Mouse (Mus musculus): ENCODE measurements around the gene Ttll8. TPM values are rescaled to one million over a fixed set of nuclear protein-coding genes. Genes with fewer than 3 reads are reported as not detected.

Gene Ttll8
- polyA plus RNA-seq, 1 experiment from 2014 or later, result not detected

DNA sequence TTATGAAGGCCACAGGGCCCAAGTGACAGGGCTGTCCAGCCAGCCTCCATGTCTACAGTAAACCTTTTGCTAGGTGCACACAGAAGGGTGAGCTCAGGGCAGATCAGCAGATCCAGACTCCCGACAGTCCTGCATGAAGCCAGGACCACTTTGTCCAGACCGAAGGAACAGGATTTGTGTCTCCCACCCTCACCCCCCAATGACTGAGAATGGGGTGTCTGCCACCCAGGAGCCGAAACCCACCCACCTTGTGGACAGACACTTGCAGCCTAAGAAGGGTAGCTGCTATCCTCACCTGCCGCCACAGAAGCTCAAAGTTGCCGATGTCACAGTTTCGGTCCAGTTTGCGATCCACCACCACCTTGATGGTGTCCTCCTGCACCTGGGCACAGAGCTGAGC, 39.2 kb downstream of the Ttll8 start:
- Histone ChIP-seq H3K36me3 (replicated peaks; ENCODE audit: control insufficient read depth, insufficient read depth) (no peaks in the 10 kb centered on the region), H3K27ac (no peak overlapping the region), H3K9me3 (ENCODE audit: control insufficient read depth, low read length) (no peaks in the 10 kb centered on the region), H3K27me3 (ENCODE audit: control insufficient read depth, insufficient read depth, low read length) (no peaks in the 10 kb centered on the region), H3K4me3 (replicated peaks; ENCODE audit: low read length) (no peak overlapping the region), H3K9ac (no peak overlapping the region), H3K4me1 (replicated peaks; ENCODE audit: control insufficient read depth, insufficient read depth, low read length) (no peaks in the 10 kb centered on the region), H3K4me2 (replicated peaks) (no peak overlapping the region)
- WGBS, result 97% methylated on average over 7 of the region's 7 CpGs
- ATAC-seq (ENCODE audit: low FRiP score) (no peak), DNase-seq (ENCODE audit: low spot score) (no peak)

DNA sequence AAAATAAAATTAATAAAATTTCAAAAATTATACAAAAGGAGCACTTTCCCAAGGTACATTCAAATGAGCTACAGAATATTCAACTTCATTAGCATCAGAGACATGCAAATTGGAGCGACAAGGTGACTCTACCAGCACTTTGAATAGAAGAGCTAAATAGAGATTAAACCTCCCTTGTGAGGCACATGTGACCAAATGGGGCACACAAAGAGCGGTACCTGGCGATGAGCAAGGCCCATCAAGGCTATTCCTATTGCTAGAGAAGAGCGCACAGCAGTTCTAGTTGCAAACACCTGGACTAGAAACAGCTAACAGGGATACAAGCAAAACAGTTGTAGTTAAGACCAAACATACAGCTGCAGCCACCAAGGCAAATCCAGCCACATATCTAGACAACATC, 47.9 kb downstream of the Ttll8 start:
- ATAC-seq (ENCODE audit: low FRiP score) (no peak), DNase-seq (ENCODE audit: low spot score) (no peak)
- no peaks in the 10 kb centered on the region for H3K36me3 ChIP-seq (replicated peaks; ENCODE audit: control insufficient read depth, insufficient read depth)
- H3K4me2 ChIP-seq (replicated peaks), result no peak overlapping the region
- H3K4me3 ChIP-seq (replicated peaks; ENCODE audit: low read length), result no peak overlapping the region
- H3K27ac ChIP-seq, result no peak overlapping the region
- WGBS, result 67% methylated on average over 4 of the region's 4 CpGs
- H3K4me1 ChIP-seq (replicated peaks; ENCODE audit: control insufficient read depth, insufficient read depth, low read length), result no peaks in the 10 kb centered on the region
- no peaks in the 10 kb centered on the region for H3K9me3 ChIP-seq (ENCODE audit: control insufficient read depth, low read length)
- no peaks in the 10 kb centered on the region for H3K27me3 ChIP-seq (ENCODE audit: control insufficient read depth, insufficient read depth, low read length)
- H3K9ac ChIP-seq, result no peak overlapping the region

DNA sequence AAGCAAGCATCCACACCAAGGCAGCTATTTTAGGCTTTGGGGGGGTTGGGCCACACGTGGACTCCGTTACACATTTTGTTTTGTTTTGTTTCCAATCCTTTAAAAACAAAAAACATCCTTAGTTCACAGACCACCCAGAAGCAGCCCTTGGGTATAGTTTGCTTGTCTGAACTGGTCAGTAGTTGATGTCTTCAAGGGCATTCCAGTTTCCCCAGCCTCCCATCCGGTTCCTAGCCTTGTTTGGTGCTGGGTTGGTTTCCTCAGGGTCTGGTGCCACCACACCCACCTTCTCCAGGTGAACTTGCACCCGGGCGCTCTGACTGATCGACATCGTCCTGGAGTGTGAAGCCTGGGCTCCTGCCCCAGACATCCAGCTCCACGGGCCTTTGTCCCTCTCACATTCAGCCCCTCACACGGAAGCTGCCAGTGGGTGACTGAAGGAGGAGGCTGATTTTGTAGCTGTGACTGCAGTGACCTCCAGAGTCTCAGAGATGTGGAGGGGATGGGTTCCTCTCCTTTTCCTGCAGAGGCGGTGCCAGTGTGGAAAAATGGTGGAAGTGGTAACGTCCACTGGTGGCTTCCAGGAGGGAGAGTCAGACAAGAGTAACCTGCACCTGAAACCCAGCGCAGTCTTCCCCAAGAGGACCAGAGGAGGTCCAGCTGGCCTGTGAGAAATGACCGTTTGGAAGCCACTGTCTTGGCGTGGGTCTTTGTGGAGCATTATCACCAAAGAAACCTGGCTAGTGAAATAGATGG, 50.0 kb downstream of the Ttll8 start:
- ATAC-seq (ENCODE audit: low FRiP score) (no peak), DNase-seq (ENCODE audit: low spot score) (no peak)
- no peaks in the 10 kb centered on the region for H3K27me3 ChIP-seq (ENCODE audit: control insufficient read depth, insufficient read depth, low read length)
- no peak overlapping the region for H3K9ac ChIP-seq
- H3K9me3 ChIP-seq (ENCODE audit: control insufficient read depth, low read length), result no peaks in the 10 kb centered on the region
- no peak overlapping the region for H3K4me2 ChIP-seq (replicated peaks)
- no peaks in the 10 kb centered on the region for H3K4me1 ChIP-seq (replicated peaks; ENCODE audit: control insufficient read depth, insufficient read depth, low read length)
- WGBS, result 84% methylated on average over 14 of the region's 14 CpGs
- no peaks in the 10 kb centered on the region for H3K36me3 ChIP-seq (replicated peaks; ENCODE audit: control insufficient read depth, insufficient read depth)
- no peak overlapping the region for H3K4me3 ChIP-seq (replicated peaks; ENCODE audit: low read length)
- no peak overlapping the region for H3K27ac ChIP-seq

DNA sequence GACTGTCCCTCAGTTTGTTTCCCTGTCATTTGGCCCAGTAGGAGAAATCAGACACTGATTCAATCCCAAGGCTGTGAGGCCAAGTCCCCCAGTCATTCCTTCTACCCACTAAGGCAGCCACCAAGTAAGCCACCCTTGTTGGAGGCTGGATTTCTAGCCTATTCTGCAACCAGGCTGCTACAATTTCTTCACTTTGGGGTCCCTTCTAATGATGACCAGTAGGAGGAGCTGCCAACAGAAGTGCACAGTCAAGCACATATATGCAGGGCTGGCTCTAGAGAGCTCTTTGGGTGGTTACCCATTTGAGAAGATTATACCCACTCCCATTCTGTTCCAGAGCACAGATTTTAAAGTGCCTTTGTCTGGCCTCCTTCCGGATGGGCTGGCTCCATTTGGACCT, 51.1 kb downstream of the Ttll8 start:
- Histone ChIP-seq H3K9ac (no peak overlapping the region), H3K27ac (no peak overlapping the region), H3K9me3 (ENCODE audit: control insufficient read depth, low read length) (no peaks in the 10 kb centered on the region), H3K4me3 (replicated peaks; ENCODE audit: low read length) (no peak overlapping the region), H3K27me3 (ENCODE audit: control insufficient read depth, insufficient read depth, low read length) (no peaks in the 10 kb centered on the region), H3K4me2 (replicated peaks) (no peak overlapping the region), H3K36me3 (replicated peaks; ENCODE audit: control insufficient read depth, insufficient read depth) (no peaks in the 10 kb centered on the region), H3K4me1 (replicated peaks; ENCODE audit: control insufficient read depth, insufficient read depth, low read length) (no peaks in the 10 kb centered on the region)
- DNase-seq (ENCODE audit: low spot score) (no peak), ATAC-seq (ENCODE audit: low FRiP score) (no peak)
- 83% methylated on average over 1 of the region's 1 CpGs for WGBS

DNA sequence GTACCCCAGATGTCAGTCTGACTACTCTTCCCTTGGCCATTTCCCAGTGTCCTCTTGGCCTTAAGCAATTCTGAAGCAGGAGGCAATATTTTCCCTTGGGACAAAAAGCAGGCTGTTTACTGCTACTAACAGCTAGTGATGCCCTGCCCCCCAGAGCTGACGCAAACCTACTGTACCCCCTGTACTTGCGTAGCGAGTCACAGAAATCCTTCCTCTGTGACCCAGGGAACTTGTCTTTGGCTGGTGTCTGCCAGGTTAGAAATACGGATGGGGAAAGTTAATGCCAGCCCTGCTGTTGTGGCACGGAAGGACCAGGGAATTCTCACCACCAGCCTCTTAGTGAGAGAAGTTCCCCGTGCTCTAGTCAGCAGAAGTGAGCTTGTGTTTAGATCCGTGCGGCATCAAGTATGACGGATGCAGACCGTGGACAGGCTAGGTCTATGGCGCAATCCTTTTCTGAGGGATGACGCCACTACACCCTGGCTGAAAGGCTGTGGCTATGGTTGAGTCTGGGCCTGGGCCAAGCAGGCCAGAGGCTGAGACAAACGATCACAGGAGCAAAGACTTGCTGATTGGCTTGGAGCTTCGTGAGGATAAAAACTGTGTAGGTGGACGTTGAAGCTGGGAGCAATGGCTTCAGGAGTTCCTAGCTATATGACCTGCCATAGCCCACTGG, 51.9 kb downstream of the Ttll8 start:
- H3K27ac ChIP-seq, result no peak overlapping the region
- no peak overlapping the region for H3K4me3 ChIP-seq (replicated peaks; ENCODE audit: low read length)
- no peak overlapping the region for H3K9ac ChIP-seq
- 90% methylated on average over 15 of the region's 15 CpGs for WGBS
- ATAC-seq (ENCODE audit: low FRiP score), result no peak
- H3K27me3 ChIP-seq (ENCODE audit: control insufficient read depth, insufficient read depth, low read length), result no peaks in the 10 kb centered on the region
- no peak for DNase-seq (ENCODE audit: low spot score)
- no peaks in the 10 kb centered on the region for H3K36me3 ChIP-seq (replicated peaks; ENCODE audit: control insufficient read depth, insufficient read depth)
- H3K4me1 ChIP-seq (replicated peaks; ENCODE audit: control insufficient read depth, insufficient read depth, low read length), result no peaks in the 10 kb centered on the region
- no peak overlapping the region for H3K4me2 ChIP-seq (replicated peaks)
- no peaks in the 10 kb centered on the region for H3K9me3 ChIP-seq (ENCODE audit: control insufficient read depth, low read length)

DNA sequence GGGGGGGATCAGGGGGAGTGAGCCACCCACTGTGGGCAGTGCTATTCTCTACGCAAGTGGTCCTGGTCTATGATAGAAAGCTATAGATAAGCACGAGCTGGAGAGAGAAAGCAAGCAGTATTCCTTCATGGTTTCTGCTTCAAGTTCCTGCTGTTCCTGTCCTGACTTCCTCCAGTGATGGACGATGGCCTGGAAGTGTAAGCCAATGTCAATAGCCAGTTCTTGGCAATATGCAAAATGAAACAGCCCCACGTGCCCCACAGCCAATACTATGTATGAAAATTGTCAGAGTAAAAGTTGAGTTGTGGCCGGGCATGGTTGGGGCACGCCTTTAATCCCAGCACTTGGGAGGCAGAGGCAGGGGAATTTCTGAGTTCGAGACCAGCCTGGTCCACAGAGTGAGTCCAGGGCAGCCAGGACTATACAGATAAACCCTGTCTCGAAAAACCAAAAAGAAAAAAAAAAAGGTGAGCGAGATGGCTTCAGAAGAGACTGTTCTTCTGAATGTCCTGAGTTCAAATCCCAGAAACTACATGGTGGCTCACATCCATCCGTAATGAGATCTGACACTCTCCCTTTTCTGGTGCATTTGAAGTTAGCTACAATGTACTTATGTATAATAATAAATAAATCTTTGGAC, 57.8 kb downstream of the Ttll8 start:
- no peak for DNase-seq (ENCODE audit: low spot score)
- no peaks in the 10 kb centered on the region; the same call in 1 of the 2 replicates for H3K27me3 ChIP-seq (ENCODE audit: control insufficient read depth, insufficient read depth, low read length)
- no peaks in the 10 kb centered on the region for H3K36me3 ChIP-seq (replicated peaks; ENCODE audit: control insufficient read depth, insufficient read depth)
- no peaks in the 10 kb centered on the region for H3K4me1 ChIP-seq (replicated peaks; ENCODE audit: control insufficient read depth, insufficient read depth, low read length)
- H3K9me3 ChIP-seq (ENCODE audit: control insufficient read depth, low read length), result no peaks in the 10 kb centered on the region
- H3K9ac ChIP-seq, result no peak overlapping the region
- WGBS, result 88% methylated on average over 10 of the region's 10 CpGs
- H3K4me2 ChIP-seq (replicated peaks), result no peak overlapping the region
- H3K4me3 ChIP-seq (replicated peaks; ENCODE audit: low read length), result no peak overlapping the region
- no peak for ATAC-seq (ENCODE audit: low FRiP score)
- no peak overlapping the region for H3K27ac ChIP-seq

DNA sequence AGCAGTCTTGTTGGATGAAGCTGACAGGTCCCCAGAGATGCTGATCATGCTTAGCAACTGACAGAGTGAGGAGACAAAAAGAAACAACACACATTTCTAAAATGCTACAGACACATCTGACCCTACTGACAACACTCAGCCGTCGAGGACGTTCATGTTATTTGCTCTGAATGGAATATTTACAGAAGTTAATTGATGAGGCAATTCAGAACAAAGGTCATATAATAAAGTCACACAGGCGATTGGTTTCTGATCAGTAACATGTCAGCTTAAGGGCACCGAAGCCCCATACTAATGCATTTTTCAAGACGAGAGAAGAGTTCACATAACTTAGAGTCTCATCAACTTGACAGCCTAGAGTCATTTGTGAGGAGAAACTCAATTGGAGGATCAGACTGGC, 58.3 kb downstream of the Ttll8 start:
- 79% methylated on average over 6 of the region's 6 CpGs for WGBS
- no peak for DNase-seq (ENCODE audit: low spot score)

DNA sequence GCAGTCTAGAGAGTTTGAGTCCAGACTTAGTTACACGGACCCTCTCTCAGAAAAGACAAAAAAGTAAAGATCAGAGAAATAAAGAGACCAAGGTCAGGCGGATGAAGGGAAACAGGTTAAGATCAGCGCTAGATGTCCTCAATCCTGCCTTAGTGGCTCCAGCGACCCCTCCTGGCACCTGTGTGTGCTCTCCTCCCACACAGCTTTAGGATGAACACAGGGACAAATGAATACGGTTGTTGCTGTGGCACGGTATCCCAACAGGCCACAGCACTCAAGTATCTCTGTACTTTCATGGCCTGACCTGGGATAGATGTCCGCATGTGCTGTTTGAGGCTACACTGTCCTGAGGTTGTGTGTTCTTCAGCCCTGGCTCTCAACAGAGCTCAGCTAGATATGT, 59.1 kb downstream of the Ttll8 start:
- no peak overlapping the region for H3K27ac ChIP-seq
- no peaks in the 10 kb centered on the region for H3K9me3 ChIP-seq (ENCODE audit: control insufficient read depth, low read length)
- H3K4me3 ChIP-seq (replicated peaks; ENCODE audit: low read length), result no peak overlapping the region
- DNase-seq (ENCODE audit: low spot score) (no peak), ATAC-seq (ENCODE audit: low FRiP score) (no peak)
- no peak overlapping the region for H3K4me2 ChIP-seq (replicated peaks)
- WGBS, result 71% methylated on average over 7 of the region's 7 CpGs
- no peaks in the 10 kb centered on the region; the same call in none of the 2 replicates for H3K27me3 ChIP-seq (ENCODE audit: control insufficient read depth, insufficient read depth, low read length)
- peaks cover 3% of the 10 kb centered on the region; the same call in 1 of the 2 replicates for H3K4me1 ChIP-seq (replicated peaks; ENCODE audit: control insufficient read depth, insufficient read depth, low read length)
- H3K9ac ChIP-seq, result no peak overlapping the region
- H3K36me3 ChIP-seq (replicated peaks; ENCODE audit: control insufficient read depth, insufficient read depth), result no peaks in the 10 kb centered on the region

More for the DNA sequence above, 58.3 kb downstream of the Ttll8 start:
- H3K27ac ChIP-seq, result no peak overlapping the region
- H3K4me3 ChIP-seq (replicated peaks; ENCODE audit: low read length), result no peak overlapping the region
- no peaks in the 10 kb centered on the region for H3K4me1 ChIP-seq (replicated peaks; ENCODE audit: control insufficient read depth, insufficient read depth, low read length)
- H3K4me2 ChIP-seq (replicated peaks), result no peak overlapping the region
- H3K36me3 ChIP-seq (replicated peaks; ENCODE audit: control insufficient read depth, insufficient read depth), result no peaks in the 10 kb centered on the region
- H3K9me3 ChIP-seq (ENCODE audit: control insufficient read depth, low read length), result no peaks in the 10 kb centered on the region
- no peaks in the 10 kb centered on the region; the same call in 1 of the 2 replicates for H3K27me3 ChIP-seq (ENCODE audit: control insufficient read depth, insufficient read depth, low read length)
- no peak for ATAC-seq (ENCODE audit: low FRiP score)
- no peak overlapping the region for H3K9ac ChIP-seq

DNA sequence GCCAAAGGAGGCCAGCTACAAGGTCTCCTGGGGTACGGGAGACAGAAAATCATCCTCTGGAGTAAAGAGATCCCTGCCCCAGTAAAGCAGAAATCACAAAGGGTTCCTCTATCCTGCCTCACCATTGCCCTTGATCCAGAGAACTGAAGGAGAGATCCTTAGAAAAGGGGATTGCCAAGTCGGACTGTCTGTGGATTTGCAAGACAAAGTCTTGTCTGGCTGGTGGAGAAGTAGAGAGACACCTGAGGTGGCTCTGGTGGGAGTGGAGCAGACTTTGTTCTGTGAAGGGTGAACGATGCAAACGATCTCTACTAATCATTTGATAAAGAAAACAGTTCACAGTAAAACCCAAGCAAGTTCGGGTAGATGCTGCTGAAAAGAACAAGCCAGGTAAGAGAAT, 61.3 kb downstream of the Ttll8 start:
- H3K36me3 ChIP-seq (replicated peaks; ENCODE audit: control insufficient read depth, insufficient read depth), result no peaks in the 10 kb centered on the region
- no peak for ATAC-seq (ENCODE audit: low FRiP score)

More for the DNA sequence above, 61.3 kb downstream of the Ttll8 start:
- Histone ChIP-seq H3K4me1 (replicated peaks; ENCODE audit: control insufficient read depth, insufficient read depth, low read length) (peaks cover 4% of the 10 kb centered on the region; the same call in 1 of the 2 replicates), H3K9me3 (ENCODE audit: control insufficient read depth, low read length) (no peaks in the 10 kb centered on the region), H3K4me2 (replicated peaks) (no peak overlapping the region), H3K27ac (no peak overlapping the region), H3K4me3 (replicated peaks; ENCODE audit: low read length) (no peak overlapping the region), H3K9ac (no peak overlapping the region), H3K27me3 (ENCODE audit: control insufficient read depth, insufficient read depth, low read length) (peaks cover 7% of the 10 kb centered on the region)
- no peak for DNase-seq (ENCODE audit: low spot score)
- 85% methylated on average over 5 of the region's 5 CpGs for WGBS

All from hindbrain, embryonic 14.5 days (tissue).